Mouse (Mus musculus) bone marrow, adult 2 months (tissue): ENCODE measurements at regions not wholly inside any gene's neighbourhood (a gene's known extent, or its start where the extent isn't known, plus 50 kb on each side); places are given as distances from the start of the nearest gene placed in this dataset.

Source experiments
- CTCF ChIP-seq: fragments of 200-500 bp; IDR thresholded peaks from 2 replicates; pipeline ENCODE4 v1.5.1; 2011; ENCODE audit warnings: low read length, control low read depth; ENCODE audit not compliant: control insufficient read depth, insufficient read depth
- POLR2A ChIP-seq: fragments of 200-500 bp; IDR thresholded peaks from 2 replicates; pipeline ENCODE4 v1.6.1; 2011; ENCODE audit warnings: low read depth, mild to moderate bottlenecking, control low read depth, low read length, borderline replicate concordance; ENCODE audit not compliant: control insufficient read depth

DNA sequence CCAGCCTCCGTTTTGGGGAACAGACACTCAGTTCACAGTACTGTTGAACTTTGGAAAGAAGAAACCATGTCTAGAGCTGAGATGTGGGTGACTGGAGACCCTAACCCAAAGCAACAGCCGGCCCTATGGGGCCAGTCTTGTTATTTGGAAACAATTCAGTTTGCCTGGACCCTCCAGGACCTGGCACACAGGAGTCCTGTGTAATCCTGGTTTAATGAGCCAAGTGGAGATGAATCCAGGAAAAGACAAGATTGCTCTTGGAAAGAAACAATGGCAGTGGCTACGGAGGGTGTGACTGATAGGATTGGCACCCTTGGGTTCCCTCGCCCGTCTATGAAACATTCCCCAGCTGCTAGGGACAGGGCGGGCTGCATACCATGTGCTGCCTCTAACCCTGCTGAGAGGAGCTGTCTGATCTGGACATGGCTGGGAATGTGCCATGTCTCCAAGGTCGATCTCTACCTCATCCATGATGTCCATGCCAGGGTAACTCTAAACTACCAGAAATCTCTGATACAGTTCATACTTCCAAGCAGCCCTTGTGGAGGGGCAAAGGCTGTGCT, 104.6 kb upstream of the Zmiz1 start:
- TF ChIP-seq CTCF (no peak), POLR2A (no peak)
